Mouse (Mus musculus) brown adipose tissue, adult 24 weeks (tissue): Measurements from ENCODE around the gene Rcn3. TPM values are rescaled to one million over a fixed set of nuclear protein-coding genes. Genes with fewer than 3 reads are reported as not detected.

Experiments used
- H3K27ac ChIP-seq: fragments of 200-500 bp; replicated peaks from 2 replicates; pipeline ENCODE4 v1.5.1; 2012; ENCODE audit warnings: low read depth, mild to moderate bottlenecking, low read length
- H3K4me1 ChIP-seq: fragments of 200-500 bp; 2 replicates; pipeline ENCODE4 v1.6.1; 2012; ENCODE audit warnings: low read length, mixed read lengths; ENCODE audit not compliant: control insufficient read depth, insufficient read depth, insufficient read length
- H3K4me3 ChIP-seq: fragments of 200-500 bp; 2 replicates; pipeline ENCODE4 v1.5.1; 2012; ENCODE audit warnings: low read depth, mild to moderate bottlenecking, low read length, moderate library complexity; ENCODE audit not compliant: insufficient read depth
- polyA plus RNA-seq: library from polyadenylated mRNA; stranded (reverse); fragments of >200 nt; gene quantifications from 2 replicates; pipeline ENCODE4 v1.2.4, GENCODE M21; 2012; ENCODE audit not compliant: missing spikeins, insufficient read depth, insufficient read length

Rcn3 gene
- polyA plus RNA-seq, 1 experiment = 12.7 TPM

GRCm38 (mm10) chr7:45095367-45095766 lies 3.3 kb upstream of the Rcn3 start:
- H3K27ac ChIP-seq = peak overlapping the region; percentile 38; the same call in 1 of the 2 replicates
- H3K4me3 ChIP-seq = no peak overlapping the region
- peaks cover 26% of the 10 kb centered on the region for H3K4me1 ChIP-seq

- peaks cover 21% of the 10 kb centered on the region for H3K4me1 ChIP-seq
- H3K27ac ChIP-seq = no peak overlapping the region
- H3K4me3 ChIP-seq = no peak overlapping the region
These were observed 2.1 kb upstream of the Rcn3 start for GRCm38 (mm10) chr7:45094121-45094520.

- H3K27ac ChIP-seq = no peak overlapping the region
- peaks cover 18% of the 10 kb centered on the region for H3K4me1 ChIP-seq
- no peak overlapping the region for H3K4me3 ChIP-seq
These were observed 1.5 kb upstream of the Rcn3 start for GRCm38 (mm10) chr7:45093516-45093905.

GRCm38 (mm10) chr7:45092828-45093515 lies 951 bp upstream of the Rcn3 start:
- H3K4me1 ChIP-seq = peaks cover 12% of the 10 kb centered on the region
- no peak overlapping the region for H3K4me3 ChIP-seq
- no peak overlapping the region for H3K27ac ChIP-seq

GRCm38 (mm10) chr7:45091001-45091990 lies 725 bp downstream of the Rcn3 start:
- H3K4me1 ChIP-seq = peaks cover 5% of the 10 kb centered on the region; the same call in 1 of the 2 replicates

GRCm38 (mm10) chr7:45090251-45090977 lies 1.6 kb downstream of the Rcn3 start:
- Histone ChIP-seq H3K27ac (no peak overlapping the region), H3K4me3 (peak overlapping the region; percentile 40; the same call in 1 of the 2 replicates), H3K4me1 (peaks cover 5% of the 10 kb centered on the region; the same call in 1 of the 2 replicates)

More at GRCm38 (mm10) chr7:45091001-45091990, 725 bp downstream of the Rcn3 start:
- H3K4me3 ChIP-seq = peak overlapping the region; percentile 40
- H3K27ac ChIP-seq = no peak overlapping the region

- peaks cover 5% of the 10 kb centered on the region; the same call in 1 of the 2 replicates for H3K4me1 ChIP-seq
- no peak overlapping the region for H3K4me3 ChIP-seq
- no peak overlapping the region for H3K27ac ChIP-seq
These were observed 3.4 kb downstream of the Rcn3 start for GRCm38 (mm10) chr7:45088597-45088996.

- Histone ChIP-seq H3K27ac (no peak overlapping the region), H3K4me1 (peaks cover 10% of the 10 kb centered on the region), H3K4me3 (no peak overlapping the region)
These were observed 5.9 kb downstream of the Rcn3 start for GRCm38 (mm10) chr7:45086084-45086483.

GRCm38 (mm10) chr7:45083300-45083890 lies 8.6 kb downstream of the Rcn3 start:
- H3K4me1 ChIP-seq = peaks cover 10% of the 10 kb centered on the region
- H3K27ac ChIP-seq = peak overlapping the region; percentile 95
- peak overlapping the region; percentile 22; the same call in 1 of the 2 replicates for H3K4me3 ChIP-seq

- peak overlapping the region; percentile 95 for H3K27ac ChIP-seq
- H3K4me1 ChIP-seq = peaks cover 10% of the 10 kb centered on the region
- peak overlapping the region; percentile 22 for H3K4me3 ChIP-seq
These were observed 9.4 kb downstream of the Rcn3 start for GRCm38 (mm10) chr7:45082401-45083299.

- peaks cover 10% of the 10 kb centered on the region for H3K4me1 ChIP-seq
- peak overlapping the region; percentile 31 for H3K27ac ChIP-seq
- no peak overlapping the region for H3K4me3 ChIP-seq
These were observed 11.0 kb downstream of the Rcn3 start for GRCm38 (mm10) chr7:45081016-45081415.

- H3K4me3 ChIP-seq = no peak overlapping the region
These were observed 12.2 kb downstream of the Rcn3 start for GRCm38 (mm10) chr7:45079856-45080255.

GRCm38 (mm10) chr7:45078513-45078912 lies 13.5 kb downstream of the Rcn3 start:
- H3K4me1 ChIP-seq = peaks cover 12% of the 10 kb centered on the region
- H3K27ac ChIP-seq = no peak overlapping the region
- H3K4me3 ChIP-seq = no peak overlapping the region

More at GRCm38 (mm10) chr7:45079856-45080255, 12.2 kb downstream of the Rcn3 start:
- Histone ChIP-seq H3K27ac (no peak overlapping the region), H3K4me1 (peaks cover 12% of the 10 kb centered on the region)
